Mouse (Mus musculus): ENCODE measurements around the gene Tubb2a.

DNA sequence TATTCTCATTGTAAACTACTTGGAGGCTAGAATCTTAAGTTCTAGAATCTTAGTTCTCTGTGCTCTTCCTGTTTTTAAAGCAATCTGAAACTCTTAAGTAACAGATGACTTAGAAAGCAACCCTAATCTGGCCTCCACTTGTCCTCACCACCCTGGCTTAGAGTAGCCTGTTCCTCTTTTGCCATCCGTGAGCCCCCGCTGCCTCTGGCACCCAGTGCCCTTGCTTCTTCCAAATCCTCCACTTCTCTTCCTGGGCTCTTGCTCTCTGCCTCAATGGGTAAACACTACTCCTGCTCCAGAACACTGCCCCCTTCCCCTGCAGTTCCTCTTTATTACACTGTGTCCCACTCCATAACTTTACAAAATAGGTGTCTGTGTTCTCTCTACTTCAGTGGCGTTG, 26.1 kb downstream of the Tubb2a start:
- TF ChIP-seq CTCF (IDR thresholded peaks at IDR 0.05; ENCODE audit: borderline replicate concordance, insufficient read depth, low read depth, low read length) (no peak), POLR2A (IDR thresholded peaks at IDR 0.05; ENCODE audit: borderline replicate concordance, insufficient read depth, low read length) (no peak)
